Mouse (Mus musculus) ES-Bruce4 (cell line): Measurements from ENCODE around the gene Get4.

ENCODE experiments used
- CTCF ChIP-seq: IDR thresholded peaks from one replicate; pipeline ENCODE4 v1.8.1; 2011; ENCODE audit warnings: low read depth, low read length
- POLR2A ChIP-seq: IDR thresholded peaks from one replicate; pipeline ENCODE4 v1.8.1; 2011; ENCODE audit warnings: low read length; ENCODE audit not compliant: insufficient read depth

DNA sequence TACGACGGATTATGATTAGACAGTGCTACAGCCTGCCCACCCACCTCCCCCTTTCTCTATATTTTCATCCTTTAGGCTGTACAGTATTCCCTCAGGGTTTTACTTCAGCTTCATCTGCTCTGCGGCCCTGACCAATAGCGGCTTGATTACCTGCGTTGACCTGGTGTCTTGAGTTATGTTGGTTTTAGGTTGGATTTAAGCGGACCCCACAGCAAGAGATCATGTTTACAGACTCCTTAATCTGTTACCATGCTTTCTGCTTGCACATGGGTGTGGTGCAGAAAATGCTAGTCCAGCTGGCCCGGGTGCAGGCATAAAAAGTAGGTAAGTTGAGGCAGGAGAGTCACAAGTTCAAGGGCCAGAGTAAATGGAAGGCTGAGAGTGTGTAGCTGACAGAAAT, 845 bp upstream of the Get4 start:
- TF ChIP-seq POLR2A (no peak), CTCF (no peak)
